Mouse (Mus musculus): ENCODE measurements around the gene Il20rb.

- TF ChIP-seq GATA1 (IDR thresholded peaks at IDR 0.05; ENCODE audit: low read length) = no peak
- TF ChIP-seq TAL1 (IDR thresholded peaks at IDR 0.05; ENCODE audit: low read length) = no peak
These were observed 46.3 kb downstream of the Il20rb start for GRCm38 (mm10) chr9:100440111-100440790.
